Mouse (Mus musculus) embryo, embryonic 9.5 days (tissue): ENCODE results near the gene Gsdma2.

Source experiments
- DNase-seq: peaks from one replicate; pipeline ENCODE4 v3.0.0-alpha.2; 2017; ENCODE audit errors: extremely low spot score

Gsdma2 gene

GRCm38 (mm10) chr11:98698849-98699640 lies 52.5 kb downstream of the Gsdma2 start:
- no peak for DNase-seq

- DNase-seq = peak; percentile 55
Observed at GRCm38 (mm10) chr11:98699911-98700310, 53.4 kb downstream of the Gsdma2 start.

- DNase-seq = no peak
Observed at GRCm38 (mm10) chr11:98701213-98701670, 54.7 kb downstream of the Gsdma2 start, which contains the start of gene Csf3. TSS of gene Csf3 (plus strand) at chr11:98701263.

- DNase-seq = no peak
Observed at GRCm38 (mm10) chr11:98702323-98702722, 55.8 kb downstream of the Gsdma2 start.

- no peak for DNase-seq
Observed at GRCm38 (mm10) chr11:98705021-98705420, 58.5 kb downstream of the Gsdma2 start.
